33 mouse cellular contexts compared by ENCODE assay signal in genomic region chr7:18978381-18978780, GRCm38 (mm10). TPM values are rescaled to one million over a fixed set of nuclear protein-coding genes. Genes with fewer than 3 reads are reported as not detected.
DNase-seq lines count a peak whose midpoint lies in the region; ATAC-seq and TF ChIP-seq lines count a peak whose summit lies in the region.
"Had no signal": no experiment of that assay in that cellular context is flagged by ENCODE, and none has a peak within 500 bp of the region (broad histone marks: within the 10 kb centered on the region; RNA-seq: fewer than 3 reads in every experiment).

No protein-coding gene starts in this region.

- DNase-seq in embryonic facial prominence, embryonic 14.5 days (ENCODE audit: low spot score) = peak; percentile 34
- no peak for DNase-seq in embryonic facial prominence, embryonic 10.5 days (ENCODE audit: low spot score)
- peak; percentile 63 to 86 for DNase-seq in layer of hippocampus, adult 2 months (ENCODE audit: low spot score in 2 of 2)
- no peak for DNase-seq in layer of hippocampus, postnatal 10 days (ENCODE audit: low spot score in 2 of 2)
- DNase-seq in hindbrain, postnatal 0 days (ENCODE audit: low spot score) = no peak
- DNase-seq in thymus, adult 2 months = no peak
- DNase-seq: adrenal gland, postnatal 10 days; cerebellum, adult 9-11 months; gastrocnemius, postnatal 36 days; heart, adult 2 months; kidney, adult 2 months; lung, adult 18-20 months had no signal

- no peak overlapping the region for H3K4me3 ChIP-seq in embryonic facial prominence, embryonic 14.5 days (ENCODE audit: low read depth, low read length)
- H3K4me3 ChIP-seq in embryonic facial prominence, embryonic 10.5 days = no peak overlapping the region
- H3K4me3 ChIP-seq in layer of hippocampus, adult 2 months = no peak overlapping the region
- no peak overlapping the region for H3K4me3 ChIP-seq in forebrain, embryonic 16.5 days (replicated peaks; ENCODE audit: low read length)
- H3K4me3 ChIP-seq in hindbrain, postnatal 0 days (ENCODE audit: low read length) = no peak overlapping the region
- no peak overlapping the region for H3K4me3 ChIP-seq in thymus, adult 2 months (ENCODE audit: control insufficient read depth, insufficient read depth, low read length)
- H3K4me3 ChIP-seq: heart, adult 2 months; hindbrain, embryonic 13.5 days; limb, embryonic 13.5 days; liver, embryonic 12.5 days; midbrain, embryonic 12.5 days had no signal

- WGBS in embryonic facial prominence, embryonic 14.5 days = 80% methylated on average over 9 of the region's 9 CpGs
- 94% methylated on average over 9 of the region's 9 CpGs for WGBS in embryonic facial prominence, embryonic 10.5 days
- WGBS in forebrain, embryonic 16.5 days = 71% methylated on average over 9 of the region's 9 CpGs
- WGBS in hindbrain, postnatal 0 days = 83% methylated on average over 9 of the region's 9 CpGs
- WGBS in thymus, adult 2 months = 95% methylated on average over 9 of the region's 9 CpGs

- H3K27me3 ChIP-seq in embryonic facial prominence, embryonic 14.5 days (replicated peaks; ENCODE audit: control insufficient read depth, insufficient read depth, low read length) = no peaks in the 10 kb centered on the region
- H3K27me3 ChIP-seq in embryonic facial prominence, embryonic 10.5 days (replicated peaks; ENCODE audit: low read depth, poor library complexity, severe bottlenecking) = no peaks in the 10 kb centered on the region
- H3K27me3 ChIP-seq in forebrain, embryonic 16.5 days (replicated peaks; ENCODE audit: control insufficient read depth, insufficient read depth, low read length) = no peaks in the 10 kb centered on the region
- H3K27me3 ChIP-seq in hindbrain, postnatal 0 days (ENCODE audit: insufficient read depth, low read length) = no peaks in the 10 kb centered on the region
- H3K27me3 ChIP-seq in thymus, adult 2 months (ENCODE audit: control insufficient read depth, insufficient read depth, low read length) = no peaks in the 10 kb centered on the region
- H3K27me3 ChIP-seq: hindbrain, embryonic 13.5 days; liver, embryonic 12.5 days; midbrain, embryonic 12.5 days had no signal

- ATAC-seq in embryonic facial prominence, embryonic 14.5 days (ENCODE audit: low read depth) = no peak
- ATAC-seq in forebrain, embryonic 16.5 days = peak; percentile 65
- ATAC-seq in hindbrain, postnatal 0 days = no peak
- ATAC-seq in frontal cortex, adult (ENCODE audit: low TSS enrichment) = no peak
- ATAC-seq: liver, embryonic 12.5 days had no signal

- TF ChIP-seq CTCF in layer of hippocampus, adult 2 months (conservative IDR thresholded peaks at IDR 0.05) = no peak
- no peak for TF ChIP-seq CTCF in hindbrain, postnatal 0 days (IDR thresholded peaks at IDR 0.05; ENCODE audit: low read depth)
- TF ChIP-seq CTCF in thymus, adult 2 months (IDR thresholded peaks at IDR 0.05; ENCODE audit: borderline replicate concordance, control insufficient read depth, extremely low read depth, insufficient read depth, low read length, poor library complexity) = no peak

- H3K9me3 ChIP-seq in embryonic facial prominence, embryonic 14.5 days (ENCODE audit: control insufficient read depth, low read length) = no peaks in the 10 kb centered on the region
- no peaks in the 10 kb centered on the region for H3K9me3 ChIP-seq in embryonic facial prominence, embryonic 10.5 days
- no peaks in the 10 kb centered on the region for H3K9me3 ChIP-seq in forebrain, embryonic 16.5 days (ENCODE audit: control insufficient read depth, low read length)
- H3K9me3 ChIP-seq in hindbrain, postnatal 0 days (ENCODE audit: low read length) = no peaks in the 10 kb centered on the region
- H3K9me3 ChIP-seq: G1E; hindbrain, embryonic 13.5 days; limb, embryonic 13.5 days; liver, embryonic 12.5 days; midbrain, embryonic 12.5 days had no signal

- H3K9ac ChIP-seq in embryonic facial prominence, embryonic 14.5 days (ENCODE audit: low read depth, low read length) = no peak overlapping the region
- H3K9ac ChIP-seq in forebrain, embryonic 16.5 days (replicated peaks; ENCODE audit: low read depth, low read length) = no peak overlapping the region
- no peak overlapping the region for H3K9ac ChIP-seq in hindbrain, postnatal 0 days (replicated peaks; ENCODE audit: low read length)
- H3K9ac ChIP-seq: hindbrain, embryonic 13.5 days; limb, embryonic 13.5 days; liver, embryonic 12.5 days; midbrain, embryonic 12.5 days had no signal

- no peaks in the 10 kb centered on the region for H3K4me1 ChIP-seq in embryonic facial prominence, embryonic 14.5 days (ENCODE audit: control insufficient read depth, insufficient read depth, low read length)
- no peaks in the 10 kb centered on the region for H3K4me1 ChIP-seq in embryonic facial prominence, embryonic 10.5 days
- peaks cover 6% of the 10 kb centered on the region; the same call in 1 of the 2 replicates for H3K4me1 ChIP-seq in forebrain, embryonic 16.5 days (replicated peaks; ENCODE audit: control insufficient read depth, insufficient read depth, low read length)
- H3K4me1 ChIP-seq in hindbrain, postnatal 0 days (ENCODE audit: insufficient read depth, low read length) = no peaks in the 10 kb centered on the region
- no peaks in the 10 kb centered on the region for H3K4me1 ChIP-seq in thymus, adult 2 months (replicated peaks; ENCODE audit: control insufficient read depth, insufficient read depth, low read length)
- H3K4me1 ChIP-seq: hindbrain, embryonic 13.5 days; limb, embryonic 13.5 days; liver, embryonic 12.5 days; midbrain, embryonic 12.5 days had no signal

- H3K4me2 ChIP-seq in embryonic facial prominence, embryonic 14.5 days (ENCODE audit: low read depth, low read length) = no peak overlapping the region
- no peak overlapping the region for H3K4me2 ChIP-seq in forebrain, embryonic 16.5 days (ENCODE audit: low read length)
- no peak overlapping the region for H3K4me2 ChIP-seq in hindbrain, postnatal 0 days (ENCODE audit: low read depth, low read length)
- H3K4me2 ChIP-seq: hindbrain, embryonic 13.5 days; limb, embryonic 13.5 days; liver, embryonic 12.5 days; midbrain, embryonic 12.5 days had no signal

- TF ChIP-seq POLR2A in thymus, adult 2 months (IDR thresholded peaks at IDR 0.05; ENCODE audit: control insufficient read depth, extremely low read depth, insufficient read depth, low read length, poor library complexity) = no peak

- H3K36me3 ChIP-seq in embryonic facial prominence, embryonic 14.5 days (ENCODE audit: control insufficient read depth, insufficient read depth, low read length) = no peaks in the 10 kb centered on the region
- H3K36me3 ChIP-seq in embryonic facial prominence, embryonic 10.5 days (replicated peaks) = no peaks in the 10 kb centered on the region
- no peaks in the 10 kb centered on the region for H3K36me3 ChIP-seq in forebrain, embryonic 16.5 days (ENCODE audit: control insufficient read depth, insufficient read depth)
- H3K36me3 ChIP-seq in hindbrain, postnatal 0 days (ENCODE audit: insufficient read depth, low read length) = no peaks in the 10 kb centered on the region
- no peaks in the 10 kb centered on the region for H3K36me3 ChIP-seq in thymus, adult 2 months (ENCODE audit: control insufficient read depth, insufficient read depth, low read length)
- H3K36me3 ChIP-seq: G1E; hindbrain, embryonic 13.5 days; limb, embryonic 13.5 days; liver, embryonic 12.5 days; midbrain, embryonic 12.5 days had no signal

- no peak overlapping the region for H3K27ac ChIP-seq in embryonic facial prominence, embryonic 14.5 days (replicated peaks; ENCODE audit: low read depth, low read length)
- no peak overlapping the region for H3K27ac ChIP-seq in embryonic facial prominence, embryonic 10.5 days (replicated peaks)
- H3K27ac ChIP-seq in layer of hippocampus, adult 2 months = no peak overlapping the region
- no peak overlapping the region for H3K27ac ChIP-seq in forebrain, embryonic 16.5 days (ENCODE audit: low read length)
- no peak overlapping the region for H3K27ac ChIP-seq in hindbrain, postnatal 0 days
- no peak overlapping the region for H3K27ac ChIP-seq in thymus, adult 2 months (ENCODE audit: control insufficient read depth, insufficient read depth, low read length)
- H3K27ac ChIP-seq: heart, adult 2 months; hindbrain, embryonic 13.5 days; kidney, postnatal 0 days; limb, embryonic 13.5 days; liver, embryonic 12.5 days; midbrain, embryonic 12.5 days; stomach, postnatal 0 days had no signal

RNA-seq across cellular contexts. Expression of gene Nanos2, which starts 8.8 kb away (rescaled TPM):
- not detected in 2 replicates for polyA plus RNA-seq in embryonic facial prominence, embryonic 14.5 days (2014; fragmentation: Nextera tagmentation; extraction: Ambion mirVana)
- not detected in 2 replicates for polyA plus RNA-seq in embryonic facial prominence, embryonic 10.5 days (2016; fragmentation: Nextera tagmentation; extraction: Ambion mirVana)
- total RNA-seq in layer of hippocampus, adult 2 months (2021) = under 1 TPM; 0.54 to 0.66 TPM
- 1 to 10 TPM in 1 of 2 experiments, under 1 TPM in 1; 0.91 to 1.3 TPM for total RNA-seq in layer of hippocampus, postnatal 10 days (2021)
- polyA plus RNA-seq in forebrain, embryonic 16.5 days (2015; fragmentation: Nextera tagmentation; extraction: Ambion mirVana) = 0.46 and 0.91 TPM in 2 replicates
- total RNA-seq in hindbrain, postnatal 0 days (2014; rRNA removed) = 1.3 and 2.6 TPM in 2 replicates
- polyA plus RNA-seq in hindbrain, postnatal 0 days (2015; fragmentation: Nextera tagmentation; extraction: Ambion mirVana) = 1.6 TPM in 2 replicates
- polyA plus RNA-seq in thymus, adult 2 months (2012; rRNA removed) = 0.12 TPM in 1 of 2 replicates, not detected in the other
- total RNA-seq: adrenal gland, postnatal 10 days; CH12.LX; common myeloid progenitor, adult 5-6 weeks; gastrocnemius, adult 18-20 months; gastrocnemius, postnatal 36 days; heart, adult 2 months; heart, postnatal 25 days; megakaryocyte, adult 5-6 weeks; monocyte, adult 5-6 weeks had no signal
- polyA plus RNA-seq: G1E; heart, embryonic 14.5 days; intestine, embryonic 14.5 days; kidney, adult 2 months; limb, embryonic 13.5 days; liver, embryonic 12.5 days; stomach, postnatal 0 days; thymus, postnatal 0 days had no signal

RNA-seq across cellular contexts. Expression of gene Mypop, which starts 12.7 kb away (rescaled TPM):
- polyA plus RNA-seq in embryonic facial prominence, embryonic 14.5 days (2014; fragmentation: Nextera tagmentation; extraction: Ambion mirVana) = 4.0 and 4.2 TPM in 2 replicates
- 4.0 and 4.1 TPM in 2 replicates for polyA plus RNA-seq in embryonic facial prominence, embryonic 10.5 days (2016; fragmentation: Nextera tagmentation; extraction: Ambion mirVana)
- total RNA-seq in layer of hippocampus, adult 2 months (2021) = 10 to 100 TPM; 44.0 to 46.4 TPM
- total RNA-seq in layer of hippocampus, postnatal 10 days (2021) = 10 to 100 TPM; 28.0 to 29.1 TPM
- 3.1 and 3.6 TPM in 2 replicates for polyA plus RNA-seq in forebrain, embryonic 16.5 days (2015; fragmentation: Nextera tagmentation; extraction: Ambion mirVana)
- 22.5 and 26.1 TPM in 2 replicates for total RNA-seq in hindbrain, postnatal 0 days (2014; rRNA removed)
- 5.6 and 6.0 TPM in 2 replicates for polyA plus RNA-seq in hindbrain, postnatal 0 days (2015; fragmentation: Nextera tagmentation; extraction: Ambion mirVana)
- 3.6 and 5.0 TPM in 2 replicates for polyA plus RNA-seq in thymus, adult 2 months (2012; rRNA removed)
- total RNA-seq: monocyte, adult 5-6 weeks had no signal

RNA-seq across cellular contexts. Expression of gene Irf2bp1, which starts 25.5 kb away (rescaled TPM):
- 26.6 and 27.4 TPM in 2 replicates for polyA plus RNA-seq in embryonic facial prominence, embryonic 14.5 days (2014; fragmentation: Nextera tagmentation; extraction: Ambion mirVana)
- polyA plus RNA-seq in embryonic facial prominence, embryonic 10.5 days (2016; fragmentation: Nextera tagmentation; extraction: Ambion mirVana) = 25.0 and 25.7 TPM in 2 replicates
- 10 to 100 TPM; 52.7 to 56.3 TPM for total RNA-seq in layer of hippocampus, adult 2 months (2021)
- total RNA-seq in layer of hippocampus, postnatal 10 days (2021) = 10 to 100 TPM; 45.5 to 49.7 TPM
- polyA plus RNA-seq in forebrain, embryonic 16.5 days (2015; fragmentation: Nextera tagmentation; extraction: Ambion mirVana) = 28.0 and 30.4 TPM in 2 replicates
- total RNA-seq in hindbrain, postnatal 0 days (2014; rRNA removed) = 128 and 140 TPM in 2 replicates
- polyA plus RNA-seq in hindbrain, postnatal 0 days (2015; fragmentation: Nextera tagmentation; extraction: Ambion mirVana) = 20.0 and 22.4 TPM in 2 replicates
- polyA plus RNA-seq in thymus, adult 2 months (2012; rRNA removed) = 67.2 and 76.3 TPM in 2 replicates

RNA-seq across cellular contexts. Expression of gene Foxa3, which starts 45.0 kb away (rescaled TPM):
- 0.56 and 1.6 TPM in 2 replicates for polyA plus RNA-seq in embryonic facial prominence, embryonic 14.5 days (2014; fragmentation: Nextera tagmentation; extraction: Ambion mirVana)
- not detected in 2 replicates for polyA plus RNA-seq in embryonic facial prominence, embryonic 10.5 days (2016; fragmentation: Nextera tagmentation; extraction: Ambion mirVana)
- total RNA-seq in layer of hippocampus, adult 2 months (2021) = not detected
- total RNA-seq in layer of hippocampus, postnatal 10 days (2021) = not detected
- not detected in 2 replicates for polyA plus RNA-seq in forebrain, embryonic 16.5 days (2015; fragmentation: Nextera tagmentation; extraction: Ambion mirVana)
- not detected in 2 replicates for total RNA-seq in hindbrain, postnatal 0 days (2014; rRNA removed)
- not detected in 2 replicates for polyA plus RNA-seq in hindbrain, postnatal 0 days (2015; fragmentation: Nextera tagmentation; extraction: Ambion mirVana)
- polyA plus RNA-seq in thymus, adult 2 months (2012; rRNA removed) = 0.51 and 0.69 TPM in 2 replicates
- total RNA-seq: G1E; gastrocnemius, postnatal 36 days; heart, adult 2 months; heart, postnatal 25 days; layer of hippocampus, postnatal 14 days; left cerebral cortex, postnatal 14 days; megakaryocyte, adult 5-6 weeks; monocyte, adult 5-6 weeks had no signal
- polyA plus RNA-seq: G1E; heart, embryonic 14.5 days; hindbrain, embryonic 13.5 days; neural tube, embryonic 11.5 days had no signal

RNA-seq across cellular contexts. Expression of gene Sympk, which starts 45.8 kb away (rescaled TPM):
- 23.6 and 23.8 TPM in 2 replicates for polyA plus RNA-seq in embryonic facial prominence, embryonic 14.5 days (2014; fragmentation: Nextera tagmentation; extraction: Ambion mirVana)
- polyA plus RNA-seq in embryonic facial prominence, embryonic 10.5 days (2016; fragmentation: Nextera tagmentation; extraction: Ambion mirVana) = 43.4 and 45.2 TPM in 2 replicates
- 100 to 1,000 TPM; 112 to 114 TPM for total RNA-seq in layer of hippocampus, adult 2 months (2021)
- 10 to 100 TPM; 88.4 to 90.2 TPM for total RNA-seq in layer of hippocampus, postnatal 10 days (2021)
- polyA plus RNA-seq in forebrain, embryonic 16.5 days (2015; fragmentation: Nextera tagmentation; extraction: Ambion mirVana) = 34.4 and 34.7 TPM in 2 replicates
- total RNA-seq in hindbrain, postnatal 0 days (2014; rRNA removed) = 85.4 and 88.0 TPM in 2 replicates
- 19.2 TPM in 2 replicates for polyA plus RNA-seq in hindbrain, postnatal 0 days (2015; fragmentation: Nextera tagmentation; extraction: Ambion mirVana)
- polyA plus RNA-seq in thymus, adult 2 months (2012; rRNA removed) = 150 and 189 TPM in 2 replicates

Comparison
In these comparisons a context has a peak if more than half of its experiments do, and no peak if none do; other contexts are left out.
1. DNase-seq: peak in embryonic facial prominence, embryonic 14.5 days (single experiment) and layer of hippocampus, adult 2 months (2 of 2); none in embryonic facial prominence, embryonic 10.5 days (single experiment), layer of hippocampus, postnatal 10 days (0 of 2), hindbrain, postnatal 0 days (single experiment) and thymus, adult 2 months (single experiment).